Mouse (Mus musculus): ENCODE results near the gene Ifnlr1. TPM values are rescaled to one million over a fixed set of nuclear protein-coding genes. Genes with fewer than 3 reads are reported as not detected.

The Ifnlr1 gene
- total and polyA plus RNA-seq, 3 experiments, result 0.03 TPM; not detected in 2

- H3K9me3 ChIP-seq (replicated peaks; ENCODE audit: insufficient read depth, low read length), result no peaks in the 10 kb centered on the region
- H3K4me1 ChIP-seq (ENCODE audit: control insufficient read depth in 1 of 2, insufficient read depth in 2 of 2, low read length in 2 of 2), result peaks cover 0 to 2% of the 10 kb centered on the region in 2 experiments; a peak in 1 of 4 replicates
- H3K79me2 ChIP-seq (ENCODE audit: control insufficient read depth, insufficient read depth, low read length, poor library complexity), result no peaks in the 10 kb centered on the region
- H3K27me3 ChIP-seq (ENCODE audit: control insufficient read depth in 1 of 2, insufficient read depth in 2 of 2, low read length in 2 of 2), result no peaks in the 10 kb centered on the region
- no peak overlapping the region for H3K27ac ChIP-seq (ENCODE audit: control insufficient read depth, low read depth, low read length)
- TF ChIP-seq SMC3 (IDR thresholded peaks at IDR 0.05; ENCODE audit: low read depth, low read length) (no peak), ETS1 (IDR thresholded peaks at IDR 0.05; ENCODE audit: low read depth, low read length) (no peak), MAZ (IDR thresholded peaks at IDR 0.05; ENCODE audit: low read depth, low read length) (no peak), GABPA (IDR thresholded peaks at IDR 0.05; ENCODE audit: low read depth, low read length) (no peak), ELF1 (IDR thresholded peaks at IDR 0.05; ENCODE audit: low read depth, low read length) (no peak), GATA1 (IDR thresholded peaks at IDR 0.05; ENCODE audit: low read depth, low read length) (0 out of 2 replicates have a peak, but pooled peaks have one; percentile 11), BHLHE40 (IDR thresholded peaks at IDR 0.05; ENCODE audit: borderline replicate concordance, low read depth, low read length) (no peak), NELFE (IDR thresholded peaks at IDR 0.05; ENCODE audit: low read depth, low read length) (no peak), TAL1 (IDR thresholded peaks at IDR 0.05; ENCODE audit: low read length) (peak; percentile 31; the same call in 1 of the 2 replicates), HCFC1 (IDR thresholded peaks at IDR 0.05; ENCODE audit: low read depth, low read length) (no peak), CTCF (IDR thresholded peaks at IDR 0.05 in 2 of 3, conservative IDR thresholded peaks at IDR 0.05 in 1 of 3; ENCODE audit: control insufficient read depth in 1 of 3, insufficient read depth in 1 of 3, low read depth in 2 of 3, low read length in 3 of 3, poor library complexity in 1 of 3, severe bottlenecking in 1 of 3) (no peak), POLR2AphosphoS5 (IDR thresholded peaks at IDR 0.05; ENCODE audit: borderline replicate concordance, low read depth, low read length) (no peak), USF1 (IDR thresholded peaks at IDR 0.05; ENCODE audit: low read depth, low read length) (no peak), JUND (IDR thresholded peaks at IDR 0.05; ENCODE audit: low read depth, low read length) (no peak), EP300 (IDR thresholded peaks at IDR 0.05; ENCODE audit: low read depth in 1 of 2, low read length in 2 of 2) (peak in 1 of 2 experiments; percentile 62; a peak in 2 of 4 replicates), MYC (IDR thresholded peaks at IDR 0.05; ENCODE audit: low read depth, low read length) (no peak), RAD21 (IDR thresholded peaks at IDR 0.05; ENCODE audit: low read depth, low read length) (no peak), TCF12 (IDR thresholded peaks at IDR 0.05; ENCODE audit: low read depth, low read length) (peak; percentile 57; the same call in 1 of the 2 replicates), KAT2A (conservative IDR thresholded peaks at IDR 0.05; ENCODE audit: low read depth, low read length) (no peak), NRF1 (IDR thresholded peaks at IDR 0.05; ENCODE audit: insufficient read depth, low read depth, low read length, poor library complexity, severe bottlenecking) (no peak), MEF2A (IDR thresholded peaks at IDR 0.05; ENCODE audit: extremely low read depth, insufficient replicate concordance, low read depth, low read length, poor library complexity, severe bottlenecking) (no peak), MXI1 (IDR thresholded peaks at IDR 0.05; ENCODE audit: low read depth, low read length) (no peak)
- no peak overlapping the region for H3K9ac ChIP-seq (ENCODE audit: control insufficient read depth, low read depth, low read length, poor library complexity, severe bottlenecking)
- peak; percentile 19 for DNase-seq (ENCODE audit: low read depth, low spot score)
- H3K36me3 ChIP-seq (ENCODE audit: control insufficient read depth in 1 of 2, insufficient read depth in 2 of 2, low read length in 2 of 2), result no peaks in the 10 kb centered on the region; a peak in 1 of 4 replicates
- H3K4me3 ChIP-seq (ENCODE audit: control insufficient read depth in 1 of 2, insufficient read depth in 1 of 2, low read depth in 2 of 2, low read length in 2 of 2), result no peak overlapping the region; a peak in 1 of 4 replicates
Observed at GRCm38 (mm10) chr4:135704016-135704415, 17.9 kb downstream of the Ifnlr1 start.
